Mouse (Mus musculus) left cerebral cortex, adult 2 months (tissue): ENCODE measurements around the gene Nbeal2. TPM values are rescaled to one million over a fixed set of nuclear protein-coding genes. Genes with fewer than 3 reads are reported as not detected.
A peak's percentile ranks its signal among the peaks of the same experiment; 100 is the strongest.

ENCODE experiments used
- DNase-seq, 2 experiments: peaks; one replicate each; pipeline ENCODE4 v3.0.0; 2021 to 2022; ENCODE audit warnings: low spot score in 2 of 2, mixed read lengths in 1 of 2; ENCODE audit errors: extremely low spot score in 1 of 2
- H3K27ac ChIP-seq: fragments of 200-600 bp; 2 replicates; pipeline ENCODE4 v1.8.1; 2022
- H3K4me3 ChIP-seq: fragments of 200-600 bp; 2 replicates; pipeline ENCODE4 v1.8.1; 2022
- CTCF ChIP-seq: fragments of 200-600 bp; IDR thresholded peaks from 2 replicates; pipeline ENCODE4 v1.8.1; 2022; ENCODE audit warnings: antibody characterized with exemption, mild to moderate bottlenecking, moderate library complexity
- intact Hi-C: fragments of 180-260 bp; cut with DNase I; formaldehyde crosslinking; loops from one replicate; pipeline ENCODE4 v1.15.1; 2025
- total RNA-seq, 2 experiments: library from RNA; stranded (reverse); gene quantifications; 2 replicates each; pipeline ENCODE4 v1.2.3; 2021

The Nbeal2 gene
- total RNA-seq, 2 experiments from 2014 or later: 12.6 to 14.4 TPM

DNA sequence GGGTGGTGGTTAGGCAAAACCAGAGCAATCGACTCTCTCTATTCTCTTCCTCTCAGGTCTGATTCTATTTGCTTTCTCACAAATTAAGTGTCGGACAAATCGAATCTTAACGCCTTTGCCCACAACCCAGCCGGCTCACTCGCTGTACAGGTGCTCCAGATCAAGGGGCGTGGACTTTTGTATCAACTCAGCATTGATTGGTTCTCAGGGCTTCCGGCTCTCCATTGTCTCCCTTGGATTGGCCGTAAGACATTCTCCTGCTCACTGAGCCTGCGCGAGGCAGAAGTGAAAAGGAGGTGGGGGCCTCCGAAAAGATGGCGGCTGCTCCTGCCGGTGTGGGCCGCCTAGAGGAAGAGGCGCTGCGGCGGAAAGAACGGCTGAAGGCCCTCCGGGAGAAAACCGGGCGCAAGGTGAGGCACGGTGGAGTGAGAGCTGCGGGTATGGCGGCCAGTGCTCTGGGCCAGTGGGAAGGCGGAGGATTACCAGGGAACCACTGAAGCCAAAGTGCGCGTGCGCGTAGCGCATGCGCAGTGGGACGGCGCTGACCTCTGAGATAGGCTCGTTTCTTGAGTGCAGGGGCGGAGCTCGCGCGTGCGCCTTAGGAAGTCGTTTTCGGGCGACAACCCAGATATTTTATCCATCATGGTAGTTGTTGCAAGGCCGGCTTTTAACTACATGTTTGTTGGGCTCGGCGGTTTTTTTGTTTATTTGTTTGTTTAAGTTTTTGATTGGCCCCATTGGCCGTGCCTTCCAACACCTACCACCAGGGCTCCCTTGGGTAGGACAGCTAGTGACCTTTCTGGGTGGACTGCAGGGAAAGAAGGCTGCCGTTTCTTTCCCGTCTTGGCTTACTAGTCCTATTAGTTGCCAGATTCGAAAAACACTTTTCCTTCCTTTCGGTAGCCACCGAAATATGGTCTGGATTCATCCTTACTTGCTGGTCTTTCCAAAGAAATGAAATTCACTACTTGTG is 2.6 kb upstream of the Nbeal2 start, which contains the start of gene Ccdc12:
TSS of gene Ccdc12 (plus strand) at position 255 of the 973 bp plus-strand sequence.
- peak; percentile 93 for DNase-seq
- Histone ChIP-seq H3K27ac (peak within 1 kb of the TSS; percentile 99), H3K4me3 (peak within 1 kb of the TSS; percentile 85)
- peak; percentile 31; the same call in 1 of the 2 replicates for TF ChIP-seq CTCF
- intact Hi-C loops: loop anchor here (2.0 kb wide), 1 partner anchor 28 kb away; no protein-coding TSS in a partner anchor

DNA sequence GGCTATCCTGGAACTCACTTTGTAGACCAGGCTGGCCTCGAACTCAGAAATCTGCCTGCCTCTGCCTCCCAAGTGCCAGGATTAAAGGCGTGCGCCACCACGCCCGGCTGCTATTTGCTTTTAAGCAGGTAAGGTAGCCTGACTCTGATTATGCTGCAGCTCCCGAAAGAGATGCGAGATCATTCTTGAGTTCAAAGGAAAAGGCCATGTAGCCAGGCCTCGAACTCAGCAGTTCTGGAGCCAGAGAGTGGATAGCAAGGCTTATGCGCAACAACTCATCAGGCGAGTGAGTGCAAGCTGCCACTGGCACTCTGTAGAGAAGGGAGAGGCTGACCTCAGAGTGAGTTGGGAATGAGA is 1.7 kb upstream of the Nbeal2 start:
- DNase-seq: no peak
- peak overlapping the region; percentile 85 for H3K4me3 ChIP-seq
- intact Hi-C loops: loop anchor here (2.0 kb wide), 1 partner anchor 29 kb away; no protein-coding TSS in a partner anchor
- no peak for TF ChIP-seq CTCF
- H3K27ac ChIP-seq: peak overlapping the region; percentile 99

DNA sequence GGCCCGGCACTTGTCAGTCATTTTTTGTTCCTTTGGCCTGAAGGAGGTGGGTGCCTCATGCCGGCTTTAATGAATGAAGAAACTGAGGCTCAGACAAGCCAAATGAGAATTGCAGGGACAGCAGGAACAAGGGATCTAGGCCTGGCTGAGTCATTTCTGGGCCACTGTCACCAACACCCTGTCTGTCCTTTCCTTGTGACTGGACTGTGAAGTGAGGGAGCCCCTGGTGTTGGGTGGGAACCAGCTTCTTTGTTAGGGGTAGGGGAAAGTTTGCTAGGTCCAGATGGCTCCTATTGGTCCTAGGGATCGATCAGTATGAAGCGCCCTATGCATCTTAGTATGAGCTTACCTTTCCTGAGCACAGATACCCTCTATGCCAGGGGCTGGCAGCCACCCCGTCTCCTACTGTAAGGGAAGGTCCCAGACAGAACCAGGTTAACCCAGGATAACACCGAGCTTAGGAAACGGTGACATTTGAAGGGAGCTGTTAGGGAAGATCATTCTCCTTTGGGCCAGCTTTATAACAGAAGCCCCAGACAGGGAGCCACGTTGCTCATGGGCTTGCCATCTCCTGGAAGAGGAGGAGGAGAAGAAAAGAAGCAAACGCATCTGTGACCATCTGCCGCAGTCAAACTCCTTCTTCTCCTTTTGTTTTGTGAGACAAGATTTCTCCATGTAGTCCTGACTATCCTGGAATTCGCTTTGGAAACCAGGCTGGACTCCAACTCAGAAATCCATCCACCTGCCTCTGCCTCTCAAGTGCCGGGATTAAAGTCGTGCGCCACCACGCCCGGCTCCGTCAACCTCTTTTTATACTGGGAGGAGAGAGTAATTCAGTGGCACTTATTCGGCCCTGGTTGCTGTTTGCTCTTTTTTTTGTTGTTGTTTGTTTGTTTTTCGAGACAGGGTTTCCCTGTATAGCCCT is 1.0 kb upstream of the Nbeal2 start:
- Histone ChIP-seq H3K4me3 (no peak overlapping the region), H3K27ac (peak overlapping the region; percentile 80; the same call in 1 of the 2 replicates)
- intact Hi-C loops: loop anchor here (5.0 kb wide), 2 partner anchors 52 to 222 kb away; partner anchors contain the start of gene Als2cl

DNA sequence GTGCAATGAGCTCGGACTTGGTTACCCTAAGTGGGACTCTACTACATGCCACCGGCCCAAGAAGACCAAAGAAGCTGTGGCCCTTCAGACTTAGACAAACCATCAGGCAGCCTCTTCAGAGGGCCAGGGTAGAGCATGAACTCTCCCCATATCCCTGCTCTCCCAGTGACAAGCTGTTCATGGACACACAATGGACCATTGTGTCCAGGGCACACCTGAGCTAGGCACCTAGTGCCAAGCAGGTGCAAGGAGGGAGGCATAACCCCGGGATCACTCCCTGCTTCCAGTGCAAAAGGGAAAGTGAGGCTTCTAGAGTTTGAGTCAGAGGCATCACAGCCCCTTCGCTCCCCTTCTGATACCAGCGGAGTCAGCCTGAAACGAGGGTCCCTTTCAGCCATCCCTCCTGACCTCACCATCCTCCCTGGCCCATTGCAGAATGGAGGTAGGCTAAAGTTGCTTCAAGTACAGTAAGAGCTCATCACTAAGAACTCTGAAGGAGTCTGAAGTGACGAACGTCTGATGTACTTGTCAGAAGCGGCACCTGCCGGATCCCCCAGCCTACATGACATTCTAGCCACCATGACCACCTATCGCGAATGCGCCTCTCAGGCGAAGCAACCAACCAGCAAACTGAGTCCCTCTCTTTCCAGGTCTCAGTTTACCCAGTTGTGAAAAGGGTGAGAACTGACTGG is 852 bp downstream of the Nbeal2 start:
- H3K4me3 ChIP-seq: peak overlapping the region; percentile 66
- intact Hi-C loops: loop anchor here (5.0 kb wide), 2 partner anchors 54 to 224 kb away; partner anchors contain the start of gene Als2cl
- no peak for DNase-seq
- TF ChIP-seq CTCF: no peak
- peak overlapping the region; percentile 80 for H3K27ac ChIP-seq

More for the DNA sequence above, 1.0 kb upstream of the Nbeal2 start:
- no peak for TF ChIP-seq CTCF
- DNase-seq: no peak

DNA sequence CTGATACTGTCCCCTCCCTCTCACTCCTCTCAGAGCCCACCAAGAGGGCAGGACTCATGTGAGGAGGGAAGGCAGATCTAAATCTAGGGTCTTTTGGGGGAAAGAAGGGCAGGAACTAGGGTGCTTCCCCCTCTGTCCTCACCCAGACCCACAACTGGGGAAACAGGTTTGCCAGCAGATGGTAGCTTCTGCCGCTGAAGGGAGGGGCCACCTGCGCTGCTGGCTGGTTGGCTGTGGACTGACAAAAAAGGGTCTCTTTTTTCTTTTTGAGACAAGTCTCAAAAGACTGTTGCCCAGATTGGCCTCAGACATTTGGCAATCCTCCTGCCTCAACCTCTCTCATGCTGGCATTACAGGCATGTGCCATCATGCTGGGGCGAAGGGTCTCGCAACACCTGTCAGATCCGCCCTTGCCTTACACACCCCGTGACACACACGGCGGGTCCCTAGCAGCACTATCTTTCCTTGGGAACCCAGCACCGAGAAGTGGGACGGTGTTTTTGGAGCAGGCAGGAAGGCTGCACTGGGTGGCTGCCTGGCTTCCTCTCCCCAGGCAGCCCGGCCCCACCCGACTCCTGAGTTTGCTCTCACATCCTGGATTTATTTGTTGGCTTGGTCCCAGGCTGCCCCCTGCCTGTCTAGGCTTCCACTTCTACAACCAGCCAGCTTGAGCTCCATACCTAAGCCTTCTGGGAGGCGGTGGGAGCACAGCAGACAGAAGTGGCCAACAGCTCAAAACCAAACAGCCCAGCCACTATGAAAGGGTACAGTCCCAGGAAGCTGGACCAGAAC is 1.8 kb downstream of the Nbeal2 start:
- TF ChIP-seq CTCF: peak; percentile 2; the same call in 1 of the 2 replicates
- intact Hi-C loops: loop anchor here (5.0 kb wide), 2 partner anchors 55 to 225 kb away; partner anchors contain the start of gene Als2cl
- Histone ChIP-seq H3K4me3 (peak overlapping the region; percentile 66), H3K27ac (peak overlapping the region; percentile 80)
- DNase-seq: no peak

DNA sequence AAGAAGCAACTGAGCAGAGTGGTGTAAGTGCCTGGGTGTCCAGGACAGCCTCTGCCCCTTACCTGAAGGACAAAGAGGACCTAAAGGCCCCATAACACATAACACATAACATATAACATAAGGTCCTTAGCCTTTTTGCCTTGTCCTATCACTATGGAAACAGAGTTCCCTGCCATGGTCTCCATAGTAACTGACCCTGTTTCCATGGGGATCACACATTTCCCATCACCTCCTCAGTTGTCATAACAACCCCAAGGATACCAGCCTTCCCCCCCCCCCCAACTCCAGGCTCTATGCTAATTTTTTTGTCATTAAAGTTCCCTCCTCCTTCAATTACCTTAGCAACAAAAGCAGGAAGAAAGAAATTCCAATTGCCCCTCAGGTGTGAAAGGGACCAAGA is 4.2 kb downstream of the Nbeal2 start:
- intact Hi-C loops: loop anchor here (5.0 kb wide), 2 partner anchors 58 to 228 kb away; partner anchors contain the start of gene Als2cl
- Histone ChIP-seq H3K27ac (peak overlapping the region; percentile 42; the same call in 1 of the 2 replicates), H3K4me3 (no peak overlapping the region)
- TF ChIP-seq CTCF: no peak
- DNase-seq: no peak

DNA sequence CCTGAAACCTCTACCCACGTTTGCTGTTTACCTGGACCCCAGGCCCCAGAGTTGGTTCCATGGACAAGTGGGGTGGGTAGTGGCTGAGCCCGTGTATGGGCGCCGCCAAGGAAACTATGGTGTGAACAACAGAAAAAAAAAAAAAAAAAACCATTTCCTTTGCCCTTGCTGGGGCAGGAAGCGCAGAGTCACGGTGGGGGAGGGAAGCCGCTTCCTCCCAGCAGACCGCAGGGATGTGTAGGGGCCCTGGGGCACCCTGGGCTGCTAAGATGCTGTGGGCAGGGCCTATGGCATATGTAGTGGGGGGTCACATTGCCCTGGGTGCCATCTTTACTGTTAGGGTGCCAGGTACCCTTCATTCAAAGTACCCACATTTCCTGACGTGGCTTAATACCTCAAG is 8.7 kb downstream of the Nbeal2 start:
- no peak overlapping the region for H3K4me3 ChIP-seq
- H3K27ac ChIP-seq: no peak overlapping the region
- intact Hi-C loops: no loop called here
- no peak for DNase-seq
- TF ChIP-seq CTCF: no peak

DNA sequence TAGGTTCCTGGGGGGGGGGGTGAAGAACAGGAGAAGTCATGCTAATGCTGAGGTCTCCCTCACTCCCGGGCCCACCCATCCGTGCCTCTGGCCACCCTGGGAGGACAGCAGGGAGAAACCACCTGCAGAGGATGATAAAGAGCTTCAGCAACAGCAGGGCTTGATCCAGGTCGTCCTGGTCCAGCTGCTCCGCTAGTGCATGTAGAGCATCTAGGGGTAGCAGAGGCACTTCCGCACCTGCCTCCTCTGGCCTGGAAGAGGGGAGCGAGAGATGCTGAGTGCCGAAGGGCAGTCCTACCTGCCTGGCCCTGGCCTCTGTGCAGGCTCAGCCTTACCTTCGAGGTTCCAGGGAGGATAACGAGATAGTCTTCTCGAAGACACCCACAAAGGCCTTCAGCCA is 9.7 kb downstream of the Nbeal2 start:
- H3K27ac ChIP-seq: no peak overlapping the region
- no peak overlapping the region for H3K4me3 ChIP-seq
- intact Hi-C loops: no loop called here
- no peak for TF ChIP-seq CTCF
- no peak for DNase-seq

DNA sequence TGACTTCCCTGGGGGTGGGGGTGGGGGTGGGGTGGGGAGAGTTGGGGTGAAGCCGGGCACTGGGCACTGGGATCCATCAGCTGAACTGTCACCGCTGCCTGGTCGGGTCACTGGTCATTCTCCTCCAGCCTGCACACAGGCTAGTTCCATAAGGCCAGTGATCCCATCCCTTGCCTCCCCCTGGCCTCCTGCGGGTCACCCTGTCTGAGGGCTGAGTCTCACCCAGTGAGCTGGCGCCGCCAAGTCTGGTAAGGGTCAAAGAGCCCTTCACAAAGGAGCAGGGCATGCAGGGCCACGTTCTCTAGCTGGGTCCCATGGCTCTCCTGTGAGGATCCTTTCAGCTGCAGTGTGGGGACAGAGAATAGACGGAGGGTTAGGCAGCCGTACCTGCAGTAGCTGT is 10.2 kb downstream of the Nbeal2 start:
- no peak for DNase-seq
- TF ChIP-seq CTCF: no peak
- no peak overlapping the region for H3K4me3 ChIP-seq
- intact Hi-C loops: no loop called here
- H3K27ac ChIP-seq: no peak overlapping the region

DNA sequence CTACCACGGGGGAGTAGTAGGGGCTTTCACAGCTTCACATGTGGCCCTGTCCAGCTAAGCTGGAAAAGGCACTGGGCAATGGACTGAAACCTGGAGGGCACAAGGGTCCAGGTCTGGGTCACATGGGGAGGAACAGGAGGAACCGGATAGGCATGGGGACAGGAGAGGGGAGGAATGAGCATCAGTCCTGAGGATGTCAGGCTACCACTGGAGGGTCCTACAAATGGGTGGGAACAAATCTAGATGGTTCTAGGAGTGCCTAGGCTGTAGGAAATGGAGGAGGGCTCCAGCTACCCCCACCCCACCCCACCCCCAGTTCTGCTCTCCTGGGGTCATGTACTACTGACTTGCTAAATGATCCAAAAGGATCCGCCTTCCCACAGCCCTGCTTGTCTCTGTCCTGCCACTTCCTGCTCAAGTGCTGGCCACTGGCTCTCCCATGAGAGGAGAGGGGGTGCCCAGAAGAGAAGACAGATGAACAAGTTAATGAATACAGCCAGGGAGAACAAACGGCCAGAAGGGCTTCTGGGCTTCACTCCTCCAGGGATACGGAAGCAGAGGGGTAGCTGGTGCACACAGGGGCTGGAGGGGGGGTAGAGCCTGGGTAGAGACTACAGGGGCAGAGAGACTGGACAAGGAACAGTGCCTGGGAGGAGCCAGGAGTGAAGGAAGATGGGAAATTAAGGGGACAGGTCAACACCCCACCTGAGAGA is 11.0 kb downstream of the Nbeal2 start:
- no peak overlapping the region for H3K27ac ChIP-seq
- no peak for TF ChIP-seq CTCF
- intact Hi-C loops: no loop called here

More for the DNA sequence above, 11.0 kb downstream of the Nbeal2 start:
- no peak overlapping the region for H3K4me3 ChIP-seq
- no peak for DNase-seq
